ENCODE assay signal across 23 mouse cellular contexts in the genomic region with DNA sequence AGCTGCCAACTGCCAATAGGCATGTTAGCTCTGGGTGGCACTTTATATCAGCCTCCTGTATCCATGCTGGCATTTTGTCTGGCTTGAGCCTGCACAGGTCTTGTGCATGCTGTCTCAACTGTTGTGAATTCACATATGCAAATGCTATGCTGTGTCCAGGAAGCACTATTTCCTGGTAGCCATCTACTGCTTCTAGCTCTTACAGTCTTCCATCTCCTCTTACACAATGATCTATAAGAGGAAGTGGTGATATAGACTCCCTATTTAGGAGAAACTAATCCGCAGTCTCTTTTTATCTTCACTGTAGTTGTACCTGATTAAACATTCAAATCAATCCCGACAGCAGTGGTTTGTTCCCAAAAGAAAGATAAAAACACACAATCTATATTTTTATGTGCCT. TPM values are rescaled to one million over a fixed set of nuclear protein-coding genes. Genes with fewer than 3 reads are reported as not detected.
"Had no signal": no experiment of that assay in that cellular context is flagged by ENCODE, and none has a peak within 500 bp of the region (broad histone marks: within the 10 kb centered on the region; RNA-seq: fewer than 3 reads in every experiment).

No protein-coding gene starts in this region.

- H3K4me3 ChIP-seq: lung, embryonic 15.5 days; megakaryocyte, embryonic 14.5 days; midbrain, embryonic 13.5 days; myocyte; neural tube, embryonic 13.5 days; neural tube, embryonic 15.5 days had no signal

- H3K36me3 ChIP-seq: lung, embryonic 15.5 days; midbrain, embryonic 13.5 days; neural tube, embryonic 13.5 days; neural tube, embryonic 15.5 days had no signal

- H3K27ac ChIP-seq: liver, embryonic 14.5 days; lung, embryonic 15.5 days; macrophage; midbrain, embryonic 13.5 days; neural tube, embryonic 13.5 days; neural tube, embryonic 15.5 days had no signal

- H3K9me3 ChIP-seq: lung, embryonic 15.5 days; midbrain, embryonic 13.5 days; neural tube, embryonic 13.5 days; neural tube, embryonic 15.5 days had no signal

- H3K4me2 ChIP-seq: lung, embryonic 15.5 days; midbrain, embryonic 11.5 days; midbrain, embryonic 13.5 days; neural tube, embryonic 13.5 days; neural tube, embryonic 15.5 days had no signal

- H3K27me3 ChIP-seq: lung, embryonic 15.5 days; megakaryocyte, embryonic 14.5 days; midbrain, embryonic 13.5 days; neural tube, embryonic 13.5 days; neural tube, embryonic 15.5 days had no signal

- ATAC-seq: lung, postnatal 0 days; midbrain, embryonic 13.5 days; midbrain, embryonic 16.5 days had no signal

- H3K4me1 ChIP-seq: lung, embryonic 15.5 days; megakaryocyte, embryonic 14.5 days; midbrain, embryonic 13.5 days; neural tube, embryonic 15.5 days had no signal

- H3K9ac ChIP-seq: liver, embryonic 14.5 days; lung, embryonic 15.5 days; midbrain, embryonic 13.5 days; neural tube, embryonic 13.5 days; neural tube, embryonic 15.5 days had no signal

- DNase-seq: lung, adult 18-20 months; lung, postnatal 14 days; lung, postnatal 36 days; retina, postnatal 1 day; right cerebral cortex, adult 18-20 months; right cerebral cortex, postnatal 25 days; right cerebral cortex, postnatal 4 days; spleen, adult 18-20 months; thymus, adult 2 months; thymus, postnatal 25 days; thymus, postnatal 4 days had no signal

RNA-seq across cellular contexts. Expression of a gene that starts 43.9 kb away (rescaled TPM):
- polyA plus RNA-seq: macrophage; small intestine, adult 2 months had no signal
